Mouse (Mus musculus): ENCODE measurements around the gene Ano2. TPM values are rescaled to one million over a fixed set of nuclear protein-coding genes. Genes with fewer than 3 reads are reported as not detected.

Ano2 gene
- total RNA-seq, 2 experiments from 2014 or later, result not detected

- ATAC-seq (replicated peaks; ENCODE audit: poor library complexity), result no peak
Observed at GRCm38 (mm10) chr6:126045931-126046330, 355.7 kb downstream of the Ano2 start.

GRCm38 (mm10) chr6:126048206-126048605, 358.0 kb downstream of the Ano2 start:
- ATAC-seq (replicated peaks; ENCODE audit: poor library complexity), result no peak

- no peak for ATAC-seq (replicated peaks; ENCODE audit: poor library complexity)
Observed at GRCm38 (mm10) chr6:126053136-126053535, 362.9 kb downstream of the Ano2 start.

GRCm38 (mm10) chr6:126057706-126058105, 367.5 kb downstream of the Ano2 start:
- ATAC-seq (replicated peaks; ENCODE audit: poor library complexity), result no peak

- no peak for ATAC-seq (replicated peaks; ENCODE audit: poor library complexity)
Observed at GRCm38 (mm10) chr6:126080531-126080930, 390.3 kb downstream of the Ano2 start.

GRCm38 (mm10) chr6:126086321-126086950, 396.2 kb downstream of the Ano2 start:
- ATAC-seq (replicated peaks; ENCODE audit: poor library complexity), result no peak

GRCm38 (mm10) chr6:126088489-126089265, 398.5 kb downstream of the Ano2 start:
- no peak for ATAC-seq (replicated peaks; ENCODE audit: poor library complexity)

Other genes with a start within 250 kb of the Ano2 start
- gene Cd9, start 195.6 kb upstream of the Ano2 start, total RNA-seq (2015), result 41.0 and 50.9 TPM in 2 replicates
- gene Cd9, start 195.6 kb upstream of the Ano2 start, total RNA-seq (2017), result 31.0 and 38.7 TPM in 2 replicates
- gene Vwf, start 143.6 kb upstream of the Ano2 start, total RNA-seq (2015), result 2.4 and 2.6 TPM in 2 replicates
- 0.08 and 0.47 TPM in 2 replicates for gene Vwf, start 143.6 kb upstream of the Ano2 start, total RNA-seq (2017)

Data from megakaryocyte progenitor cell, adult 5-6 weeks (primary cell).